ENCODE assay signal across 24 mouse cellular contexts in genomic region chr1:78859573-78859972, GRCm38 (mm10). TPM values are rescaled to one million over a fixed set of nuclear protein-coding genes. Genes with fewer than 3 reads are reported as not detected.
DNase-seq lines count a peak whose midpoint lies in the region; ATAC-seq and TF ChIP-seq lines count a peak whose summit lies in the region.
"Had no signal": no experiment of that assay in that cellular context is flagged by ENCODE, and none has a peak within 500 bp of the region (broad histone marks: within the 10 kb centered on the region; RNA-seq: fewer than 3 reads in every experiment).

No protein-coding gene starts in this region.

- H3K4me2 ChIP-seq in heart, embryonic 13.5 days, result peak overlapping the region; percentile 44; the same call in 1 of the 2 replicates
- H3K4me2 ChIP-seq in hindbrain, embryonic 12.5 days (replicated peaks), result no peak overlapping the region
- H3K4me2 ChIP-seq in hindbrain, embryonic 13.5 days, result no peak overlapping the region
- no peak overlapping the region for H3K4me2 ChIP-seq in lung, embryonic 16.5 days (ENCODE audit: low read depth, low read length)
- peak overlapping the region; percentile 8 for H3K4me2 ChIP-seq in myocyte (ENCODE audit: low read depth)
- H3K4me2 ChIP-seq: embryonic facial prominence, embryonic 15.5 days; forebrain, embryonic 13.5 days; hindbrain, embryonic 14.5 days; kidney, embryonic 15.5 days; limb, embryonic 13.5 days; liver, embryonic 11.5 days; midbrain, embryonic 15.5 days had no signal

- H3K4me3 ChIP-seq in heart, embryonic 13.5 days, result no peak overlapping the region
- H3K4me3 ChIP-seq in heart, embryonic 10.5 days, result no peak overlapping the region
- no peak overlapping the region for H3K4me3 ChIP-seq in hindbrain, embryonic 12.5 days
- H3K4me3 ChIP-seq in hindbrain, embryonic 13.5 days, result no peak overlapping the region
- H3K4me3 ChIP-seq in lung, embryonic 16.5 days (ENCODE audit: low read length), result no peak overlapping the region
- H3K4me3 ChIP-seq in myocyte, result no peak overlapping the region
- H3K4me3 ChIP-seq: embryonic facial prominence, embryonic 10.5 days; embryonic facial prominence, embryonic 15.5 days; forebrain, embryonic 13.5 days; kidney, embryonic 15.5 days; limb, embryonic 13.5 days; midbrain, embryonic 15.5 days had no signal

- peaks cover 30% of the 10 kb centered on the region for H3K4me1 ChIP-seq in heart, embryonic 13.5 days
- 0 out of 2 replicates have a peak, but pooled peaks cover 3% of the 10 kb centered on the region for H3K4me1 ChIP-seq in heart, embryonic 10.5 days
- H3K4me1 ChIP-seq in hindbrain, embryonic 12.5 days, result no peaks in the 10 kb centered on the region
- no peaks in the 10 kb centered on the region; the same call in 1 of the 2 replicates for H3K4me1 ChIP-seq in hindbrain, embryonic 13.5 days (replicated peaks)
- H3K4me1 ChIP-seq in lung, embryonic 16.5 days (replicated peaks; ENCODE audit: control insufficient read depth, insufficient read depth, low read length), result peaks cover 6% of the 10 kb centered on the region
- H3K4me1 ChIP-seq: embryonic facial prominence, embryonic 10.5 days; embryonic facial prominence, embryonic 15.5 days; forebrain, embryonic 13.5 days; midbrain, embryonic 15.5 days had no signal

- H3ac ChIP-seq in myocyte (ENCODE audit: control insufficient read depth, insufficient read length), result no peak overlapping the region

- no peak for ATAC-seq in heart, embryonic 13.5 days (ENCODE audit: extremely low read depth, insufficient number of reproducible peaks, low FRiP score, low TSS enrichment)
- ATAC-seq in hindbrain, embryonic 12.5 days (ENCODE audit: low FRiP score), result 0 out of 2 replicates have a peak, but pooled peaks have one; percentile 8
- ATAC-seq in hindbrain, embryonic 13.5 days (ENCODE audit: low FRiP score), result no peak
- ATAC-seq in lung, embryonic 16.5 days (ENCODE audit: low read depth), result no peak
- ATAC-seq: forebrain, embryonic 13.5 days; intestine, postnatal 0 days; midbrain, embryonic 15.5 days had no signal

- no peaks in the 10 kb centered on the region for H3K27me3 ChIP-seq in heart, embryonic 13.5 days (replicated peaks)
- H3K27me3 ChIP-seq in heart, embryonic 10.5 days (ENCODE audit: insufficient read depth, poor library complexity, severe bottlenecking), result no peaks in the 10 kb centered on the region
- no peaks in the 10 kb centered on the region for H3K27me3 ChIP-seq in hindbrain, embryonic 12.5 days
- H3K27me3 ChIP-seq in hindbrain, embryonic 13.5 days, result no peaks in the 10 kb centered on the region
- no peaks in the 10 kb centered on the region for H3K27me3 ChIP-seq in lung, embryonic 16.5 days (ENCODE audit: control insufficient read depth, insufficient read depth, low read depth, low read length)
- no peaks in the 10 kb centered on the region for H3K27me3 ChIP-seq in myocyte (ENCODE audit: control insufficient read depth, insufficient read depth, insufficient read length)
- H3K27me3 ChIP-seq: embryonic facial prominence, embryonic 15.5 days; forebrain, embryonic 13.5 days; kidney, embryonic 15.5 days; limb, embryonic 13.5 days; midbrain, embryonic 15.5 days had no signal

- H3K9me3 ChIP-seq in heart, embryonic 13.5 days, result 0 out of 2 replicates have a peak, but pooled peaks cover 3% of the 10 kb centered on the region
- no peaks in the 10 kb centered on the region for H3K9me3 ChIP-seq in heart, embryonic 10.5 days
- H3K9me3 ChIP-seq in hindbrain, embryonic 12.5 days (replicated peaks), result no peaks in the 10 kb centered on the region
- no peaks in the 10 kb centered on the region for H3K9me3 ChIP-seq in hindbrain, embryonic 13.5 days
- H3K9me3 ChIP-seq in lung, embryonic 16.5 days (ENCODE audit: control insufficient read depth, low read length), result no peaks in the 10 kb centered on the region
- H3K9me3 ChIP-seq: embryonic facial prominence, embryonic 10.5 days; embryonic facial prominence, embryonic 15.5 days; forebrain, embryonic 13.5 days; kidney, embryonic 15.5 days; limb, embryonic 13.5 days; midbrain, embryonic 15.5 days had no signal

- H3K9ac ChIP-seq in heart, embryonic 13.5 days, result no peak overlapping the region
- H3K9ac ChIP-seq in hindbrain, embryonic 12.5 days, result no peak overlapping the region
- H3K9ac ChIP-seq in hindbrain, embryonic 13.5 days, result no peak overlapping the region
- H3K9ac ChIP-seq in lung, embryonic 16.5 days (ENCODE audit: low read length), result no peak overlapping the region
- H3K9ac ChIP-seq: embryonic facial prominence, embryonic 15.5 days; forebrain, embryonic 13.5 days; hindbrain, embryonic 14.5 days; kidney, embryonic 15.5 days; limb, embryonic 13.5 days; midbrain, embryonic 15.5 days had no signal

- H3K27ac ChIP-seq in heart, embryonic 13.5 days (replicated peaks), result peak overlapping the region; percentile 75
- no peak overlapping the region for H3K27ac ChIP-seq in heart, embryonic 10.5 days
- no peak overlapping the region for H3K27ac ChIP-seq in hindbrain, embryonic 12.5 days
- H3K27ac ChIP-seq in hindbrain, embryonic 13.5 days, result no peak overlapping the region
- peak overlapping the region; percentile 61; the same call in 1 of the 2 replicates for H3K27ac ChIP-seq in lung, embryonic 16.5 days (ENCODE audit: low read length)
- H3K27ac ChIP-seq: embryonic facial prominence, embryonic 10.5 days; embryonic facial prominence, embryonic 15.5 days; forebrain, embryonic 13.5 days; hindbrain, embryonic 14.5 days; kidney, embryonic 15.5 days; limb, embryonic 13.5 days; macrophage; midbrain, embryonic 15.5 days had no signal

- DNase-seq in heart, embryonic 10.5 days (ENCODE audit: low spot score), result no peak
- no peak for DNase-seq in lung, postnatal 36 days
- no peak for DNase-seq in retina, postnatal 1 day
- DNase-seq: B cell, adult 2 months; cerebellum, adult 2 months; cerebellum, postnatal 25 days; right cerebral cortex, adult 18-20 months; spleen, adult 18-20 months; thymus, postnatal 14 days had no signal

- H3K36me3 ChIP-seq in heart, embryonic 13.5 days, result no peaks in the 10 kb centered on the region
- H3K36me3 ChIP-seq in heart, embryonic 10.5 days, result no peaks in the 10 kb centered on the region
- H3K36me3 ChIP-seq in hindbrain, embryonic 12.5 days, result no peaks in the 10 kb centered on the region
- no peaks in the 10 kb centered on the region for H3K36me3 ChIP-seq in hindbrain, embryonic 13.5 days
- H3K36me3 ChIP-seq in lung, embryonic 16.5 days (ENCODE audit: control insufficient read depth, insufficient read depth, low read length), result no peaks in the 10 kb centered on the region
- no peaks in the 10 kb centered on the region for H3K36me3 ChIP-seq in myocyte (ENCODE audit: control insufficient read depth, insufficient read depth)
- H3K36me3 ChIP-seq: embryonic facial prominence, embryonic 10.5 days; embryonic facial prominence, embryonic 15.5 days; kidney, embryonic 15.5 days; limb, embryonic 13.5 days; midbrain, embryonic 15.5 days had no signal

- TF ChIP-seq POLR2A in myocyte (IDR thresholded peaks at IDR 0.05; ENCODE audit: insufficient read length, low read depth), result no peak

- WGBS in heart, embryonic 13.5 days, result 67% methylated on average over 4 of the region's 4 CpGs
- 84% methylated on average over 4 of the region's 4 CpGs for WGBS in heart, embryonic 10.5 days
- 87% methylated on average over 4 of the region's 4 CpGs for WGBS in hindbrain, embryonic 12.5 days
- WGBS in hindbrain, embryonic 13.5 days, result 85% methylated on average over 4 of the region's 4 CpGs
- 55% methylated on average over 4 of the region's 4 CpGs for WGBS in lung, embryonic 16.5 days

- H3K79me2 ChIP-seq in myocyte (ENCODE audit: control insufficient read depth, insufficient read depth), result no peaks in the 10 kb centered on the region

TF ChIP-seq in myocyte, 11 proteins besides CTCF, POLR2A, EP300 and RAD21:
- TF ChIP-seq SRF (IDR thresholded peaks at IDR 0.05; ENCODE audit: control insufficient read depth, insufficient read length, low read depth), result no peak
- TF ChIP-seq REST (IDR thresholded peaks at IDR 0.05; ENCODE audit: insufficient read depth, insufficient read length), result no peak
- no peak for TF ChIP-seq CEBPB (IDR thresholded peaks at IDR 0.05; ENCODE audit: insufficient read depth, poor library complexity, severe bottlenecking)
- TF ChIP-seq MYOD1 (IDR thresholded peaks at IDR 0.05; ENCODE audit: control insufficient read depth in 1 of 3, insufficient read length in 2 of 3, low read depth in 2 of 3), result no peak
- TF ChIP-seq USF1 (IDR thresholded peaks at IDR 0.05; ENCODE audit: low read depth), result no peak
- TF ChIP-seq POLR2AphosphoS2 (IDR thresholded peaks at IDR 0.05; ENCODE audit: insufficient read length, low read depth), result no peak
- no peak for TF ChIP-seq TCF3 (IDR thresholded peaks at IDR 0.05; ENCODE audit: insufficient read length, low read depth)
- TF ChIP-seq MYOG (IDR thresholded peaks at IDR 0.05; ENCODE audit: control insufficient read depth in 1 of 3, insufficient read depth in 1 of 3, insufficient read length in 2 of 3, low read depth in 2 of 3), result no peak
- TF ChIP-seq E2F4 (IDR thresholded peaks at IDR 0.05; ENCODE audit: insufficient read depth), result no peak
- TF ChIP-seq TCF12 (IDR thresholded peaks at IDR 0.05; ENCODE audit: insufficient read depth, poor library complexity, severe bottlenecking), result no peak
- no peak for TF ChIP-seq MAX (IDR thresholded peaks at IDR 0.05; ENCODE audit: low read depth)

RNA-seq across cellular contexts. Expression of gene Kcne4, which starts 43.0 kb away (rescaled TPM):
- 4.1 and 4.2 TPM in 2 replicates for polyA plus RNA-seq in heart, embryonic 13.5 days (2015; fragmentation: Nextera tagmentation; extraction: Ambion mirVana)
- polyA plus RNA-seq in heart, embryonic 10.5 days (2016; fragmentation: Nextera tagmentation; extraction: Ambion mirVana), result 0.16 TPM in 1 of 2 replicates, not detected in the other
- 1.7 and 2.2 TPM in 2 replicates for polyA plus RNA-seq in hindbrain, embryonic 12.5 days (2016; fragmentation: Nextera tagmentation; extraction: Ambion mirVana)
- 2.4 TPM in 2 replicates for polyA plus RNA-seq in hindbrain, embryonic 13.5 days (2015; fragmentation: Nextera tagmentation; extraction: Ambion mirVana)
- 15.8 and 18.0 TPM in 2 replicates for polyA plus RNA-seq in lung, embryonic 16.5 days (2015; fragmentation: Nextera tagmentation; extraction: Ambion mirVana)
- polyA plus RNA-seq in myocyte (2012; fragmentation: generic; extraction: Trizol), result 0.05 TPM
- polyA plus RNA-seq: macrophage had no signal

Comparison
In these comparisons a context has a peak if more than half of its experiments do, and no peak if none do; other contexts are left out.
1. H3K27ac ChIP-seq: peak in heart, embryonic 13.5 days (single experiment) and lung, embryonic 16.5 days (single experiment); none in heart, embryonic 10.5 days (single experiment), hindbrain, embryonic 12.5 days (single experiment) and hindbrain, embryonic 13.5 days (single experiment).
2. H3K4me2 ChIP-seq: peak in heart, embryonic 13.5 days (single experiment) and myocyte (single experiment); none in hindbrain, embryonic 12.5 days (single experiment), hindbrain, embryonic 13.5 days (single experiment) and lung, embryonic 16.5 days (single experiment).